Mouse (Mus musculus): ENCODE measurements around the gene Ankrd33b.

DNA sequence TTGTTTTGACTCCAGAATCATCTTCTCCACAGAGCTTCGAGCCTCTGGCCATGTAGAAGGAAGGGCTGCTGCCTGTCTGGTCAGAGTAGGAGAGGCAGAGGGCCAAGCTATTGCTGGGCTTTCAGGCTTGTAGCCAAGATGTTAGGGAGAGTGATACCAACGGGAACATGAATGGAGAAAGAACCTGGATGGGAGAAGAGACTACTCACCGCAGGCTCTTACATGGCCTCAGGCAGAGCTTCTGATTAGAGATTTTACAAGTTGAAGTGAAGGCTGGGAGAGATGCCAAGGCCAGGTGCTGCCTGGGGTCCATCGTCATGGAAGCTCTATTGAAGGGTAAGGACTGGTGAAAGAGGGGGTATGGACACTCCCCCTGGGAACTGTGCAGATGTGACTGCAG lies 89.4 kb downstream of the Ankrd33b start:
- TF ChIP-seq GATA1 (IDR thresholded peaks at IDR 0.05; ENCODE audit: borderline replicate concordance, low read length) (no peak), FLI1 (IDR thresholded peaks at IDR 0.05; ENCODE audit: low read length) (no peak)
